Mouse (Mus musculus): Measurements from ENCODE around the gene AU022252.

GRCm38 (mm10) chr4:119246688-119247225, 14.2 kb upstream of the AU022252 start:
- TF ChIP-seq CTCF (IDR thresholded peaks at IDR 0.05) (no peak), POLR2A (IDR thresholded peaks at IDR 0.05; ENCODE audit: insufficient read depth, low read depth, low read length) (no peak)

All from heart, adult 2 months (tissue).